14 mouse cellular contexts compared by ENCODE assay signal in the genomic region with DNA sequence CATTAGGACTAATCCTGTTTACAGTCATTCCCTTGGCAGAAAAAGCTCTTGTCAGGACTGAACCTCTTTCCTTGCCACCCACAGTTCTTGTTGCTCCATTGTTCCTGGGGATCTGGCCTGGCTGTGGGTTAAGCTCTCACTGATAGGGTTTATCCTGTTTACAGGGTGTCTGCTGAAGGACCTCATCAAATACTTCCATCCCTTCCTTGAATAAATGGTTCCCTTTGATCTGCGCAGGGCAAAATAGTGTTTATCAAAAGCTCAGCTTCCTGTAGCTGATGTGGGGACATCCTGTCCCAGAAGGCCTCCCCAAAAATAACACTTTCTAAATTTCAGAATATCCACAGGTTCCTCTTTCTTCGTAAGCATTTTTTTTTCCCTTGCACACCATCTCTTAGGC. TPM values are rescaled to one million over a fixed set of nuclear protein-coding genes. Genes with fewer than 3 reads are reported as not detected.
A peak's percentile ranks its signal among the peaks of the same experiment; 100 is the strongest.
DNase-seq lines count a peak whose midpoint lies in the region; ATAC-seq and TF ChIP-seq lines count a peak whose summit lies in the region.
"Had no signal": no experiment of that assay in that cellular context is flagged by ENCODE, and none has a peak within 500 bp of the region (broad histone marks: within the 10 kb centered on the region; RNA-seq: fewer than 3 reads in every experiment).

No protein-coding gene starts in this region.

- H3K4me2 ChIP-seq in heart, embryonic 16.5 days (ENCODE audit: low read depth, low read length), result no peak overlapping the region
- no peak overlapping the region for H3K4me2 ChIP-seq in lung, embryonic 16.5 days (ENCODE audit: low read depth, low read length)
- H3K4me2 ChIP-seq: midbrain, embryonic 12.5 days; neural tube, embryonic 12.5 days had no signal

- DNase-seq in lung, adult 18-20 months, result peak; percentile 23 to 52
- no peak for DNase-seq in lung, adult 2 months
- DNase-seq in retina, postnatal 7 days (ENCODE audit: low read depth, low spot score), result peak; percentile 45
- no peak for DNase-seq in frontal cortex, adult 2 months (ENCODE audit: extremely low spot score in 1 of 2, low spot score in 1 of 2)
- DNase-seq in urinary bladder, postnatal 14 days (ENCODE audit: low spot score), result no peak
- no peak for DNase-seq in right cerebral cortex, adult 18-20 months
- DNase-seq: cerebellum, adult 9-11 months; gastrocnemius, postnatal 10 days; thymus, postnatal 25 days had no signal

- no peaks in the 10 kb centered on the region for H3K36me3 ChIP-seq in heart, embryonic 16.5 days (ENCODE audit: control insufficient read depth, insufficient read depth)
- H3K36me3 ChIP-seq in lung, embryonic 16.5 days (ENCODE audit: control insufficient read depth, insufficient read depth, low read length), result no peaks in the 10 kb centered on the region
- H3K36me3 ChIP-seq: midbrain, embryonic 12.5 days; neural tube, embryonic 12.5 days had no signal

- peaks cover 10% of the 10 kb centered on the region for H3K4me1 ChIP-seq in lung, adult 2 months (ENCODE audit: control insufficient read depth, insufficient read depth, low read length)
- peaks cover 15% of the 10 kb centered on the region for H3K4me1 ChIP-seq in heart, embryonic 16.5 days (ENCODE audit: control insufficient read depth, insufficient read depth, low read length)
- H3K4me1 ChIP-seq in lung, embryonic 16.5 days (replicated peaks; ENCODE audit: control insufficient read depth, insufficient read depth, low read length), result peaks cover 6% of the 10 kb centered on the region
- H3K4me1 ChIP-seq: neural tube, embryonic 12.5 days had no signal

- H3K9ac ChIP-seq in heart, embryonic 16.5 days (ENCODE audit: low read length), result no peak overlapping the region
- H3K9ac ChIP-seq in lung, embryonic 16.5 days (ENCODE audit: low read length), result no peak overlapping the region
- H3K9ac ChIP-seq: midbrain, embryonic 12.5 days; neural tube, embryonic 12.5 days had no signal

- TF ChIP-seq POLR2A in lung, adult 2 months (IDR thresholded peaks at IDR 0.05; ENCODE audit: borderline replicate concordance, extremely low read depth, low read depth, low read length), result no peak

- no peak overlapping the region for H3K4me3 ChIP-seq in lung, adult 2 months (replicated peaks; ENCODE audit: extremely low read depth, low read depth, low read length)
- no peak overlapping the region for H3K4me3 ChIP-seq in heart, embryonic 16.5 days (ENCODE audit: low read length)
- H3K4me3 ChIP-seq in lung, embryonic 16.5 days (ENCODE audit: low read length), result no peak overlapping the region
- H3K4me3 ChIP-seq: erythroblast, embryonic 14.5 days; midbrain, embryonic 12.5 days; neural tube, embryonic 12.5 days had no signal

- 45% methylated on average over 2 of the region's 2 CpGs for WGBS in lung, adult 2 months
- 49% methylated on average over 2 of the region's 2 CpGs for WGBS in heart, embryonic 16.5 days
- 44% methylated on average over 2 of the region's 2 CpGs for WGBS in lung, embryonic 16.5 days

- TF ChIP-seq CTCF in lung, adult 2 months (IDR thresholded peaks at IDR 0.05; ENCODE audit: insufficient read depth, low read length), result no peak

- H3K9me3 ChIP-seq in heart, embryonic 16.5 days (replicated peaks; ENCODE audit: control insufficient read depth, low read length), result no peaks in the 10 kb centered on the region
- no peaks in the 10 kb centered on the region for H3K9me3 ChIP-seq in lung, embryonic 16.5 days (ENCODE audit: control insufficient read depth, low read length)
- H3K9me3 ChIP-seq: midbrain, embryonic 12.5 days; neural tube, embryonic 12.5 days had no signal

- H3K27me3 ChIP-seq in heart, embryonic 16.5 days (ENCODE audit: control insufficient read depth, insufficient read depth, low read length), result no peaks in the 10 kb centered on the region
- no peaks in the 10 kb centered on the region for H3K27me3 ChIP-seq in lung, embryonic 16.5 days (ENCODE audit: control insufficient read depth, insufficient read depth, low read depth, low read length)
- H3K27me3 ChIP-seq: neural tube, embryonic 12.5 days had no signal

- no peak overlapping the region for H3K27ac ChIP-seq in heart, embryonic 16.5 days (ENCODE audit: low read length)
- no peak overlapping the region; the same call in 1 of the 2 replicates for H3K27ac ChIP-seq in lung, embryonic 16.5 days (ENCODE audit: low read length)
- H3K27ac ChIP-seq: midbrain, embryonic 12.5 days; neural tube, embryonic 12.5 days had no signal

- peak; percentile 50 for ATAC-seq in heart, embryonic 16.5 days (replicated peaks; ENCODE audit: extremely low read depth, insufficient read depth, low FRiP score)
- ATAC-seq in lung, embryonic 16.5 days (ENCODE audit: low read depth), result peak; percentile 72

RNA-seq across cellular contexts. Expression of gene Lifr, which starts 1.7 kb away (rescaled TPM):
- 101 and 222 TPM in 2 replicates for polyA plus RNA-seq in lung, adult 2 months (2012; rRNA removed)
- polyA plus RNA-seq in heart, embryonic 16.5 days (2015; fragmentation: Nextera tagmentation; extraction: Ambion mirVana), result 22.4 and 24.0 TPM in 2 replicates
- 22.7 and 26.4 TPM in 2 replicates for polyA plus RNA-seq in lung, embryonic 16.5 days (2015; fragmentation: Nextera tagmentation; extraction: Ambion mirVana)
- 16.9 and 17.6 TPM in 2 replicates for polyA plus RNA-seq in frontal cortex, adult 2 months (2012; rRNA removed)
- polyA plus RNA-seq: erythroblast, embryonic 14.5 days had no signal

Comparison
In these comparisons a context has a peak if more than half of its experiments do, and no peak if none do; other contexts are left out.
1. DNase-seq: peak in lung, adult 18-20 months (2 of 2) and retina, postnatal 7 days (single experiment); none in lung, adult 2 months (single experiment), frontal cortex, adult 2 months (0 of 2), urinary bladder, postnatal 14 days (single experiment) and right cerebral cortex, adult 18-20 months (single experiment).